Mouse (Mus musculus): ENCODE measurements at regions not wholly inside any gene's neighbourhood (a gene's known extent, or its start where the extent isn't known, plus 50 kb on each side); places are given as distances from the start of the nearest gene placed in this dataset.

GRCm38 (mm10) chr8:12137913-12138312 lies 140.7 kb upstream of the A230072I06Rik start:
- DNase-seq (ENCODE audit: low spot score) = no peak

DNA sequence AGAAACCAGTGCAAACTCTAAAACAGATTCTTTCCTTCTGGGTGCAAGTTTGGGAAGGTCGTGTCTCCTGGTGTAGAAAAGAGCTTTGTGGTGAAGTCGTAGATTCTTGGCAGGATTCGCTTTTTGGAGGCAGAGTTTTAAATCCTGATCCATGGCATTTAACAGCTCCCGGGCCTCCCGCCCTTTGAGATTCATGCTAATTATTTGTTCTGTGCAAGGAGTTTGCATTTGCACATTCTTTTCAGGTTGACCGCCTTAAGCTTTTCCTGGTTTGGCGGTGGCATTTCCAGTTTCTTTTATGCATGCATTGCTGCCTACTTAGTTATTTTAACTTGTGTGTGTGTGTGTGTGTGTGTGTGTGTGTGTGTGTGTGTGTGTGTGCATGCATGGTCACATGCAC lies 126.9 kb upstream of the A230072I06Rik start:
- no peak for DNase-seq (ENCODE audit: low spot score)

DNA sequence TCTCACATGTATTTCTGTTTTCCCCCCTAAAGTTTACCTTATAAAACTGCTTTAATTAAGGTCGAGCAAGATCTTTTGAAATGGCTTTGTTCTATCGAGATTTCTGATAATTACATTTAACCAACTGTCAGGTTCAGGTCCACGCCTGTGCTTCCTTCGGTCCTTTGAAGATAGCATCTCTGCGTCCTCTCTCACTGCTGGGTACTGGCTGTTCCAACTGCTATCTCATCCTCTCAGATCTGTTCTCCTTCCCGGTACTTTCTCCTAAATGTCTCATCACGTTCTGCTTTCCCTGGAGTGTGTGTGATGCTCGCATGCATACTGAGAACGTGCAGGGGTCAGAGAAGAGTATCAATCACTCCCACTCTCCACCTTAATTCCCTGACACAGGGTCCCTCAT lies 125.8 kb upstream of the A230072I06Rik start:
- no peak for DNase-seq (ENCODE audit: low spot score)

DNA sequence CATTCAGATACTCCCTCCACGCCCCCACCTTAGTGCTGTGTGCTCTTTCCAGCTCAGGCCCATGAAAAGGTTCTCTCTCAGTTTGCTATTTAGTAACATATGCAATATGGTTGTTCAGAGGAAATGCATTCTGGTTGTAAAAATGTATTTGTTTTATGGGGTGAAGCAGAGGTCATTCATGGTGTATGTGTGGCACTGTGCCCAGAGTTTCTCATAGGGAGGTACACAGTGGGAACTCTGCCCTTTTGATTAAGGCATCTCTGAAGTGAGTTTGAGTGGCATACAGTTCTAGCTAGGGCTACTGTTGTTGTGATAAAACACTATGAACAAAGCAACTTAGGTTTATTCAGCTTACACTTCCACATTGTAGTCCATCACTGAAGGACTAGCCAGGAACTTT lies 121.7 kb upstream of the A230072I06Rik start:
- DNase-seq (ENCODE audit: low spot score) = peak; percentile 16

DNA sequence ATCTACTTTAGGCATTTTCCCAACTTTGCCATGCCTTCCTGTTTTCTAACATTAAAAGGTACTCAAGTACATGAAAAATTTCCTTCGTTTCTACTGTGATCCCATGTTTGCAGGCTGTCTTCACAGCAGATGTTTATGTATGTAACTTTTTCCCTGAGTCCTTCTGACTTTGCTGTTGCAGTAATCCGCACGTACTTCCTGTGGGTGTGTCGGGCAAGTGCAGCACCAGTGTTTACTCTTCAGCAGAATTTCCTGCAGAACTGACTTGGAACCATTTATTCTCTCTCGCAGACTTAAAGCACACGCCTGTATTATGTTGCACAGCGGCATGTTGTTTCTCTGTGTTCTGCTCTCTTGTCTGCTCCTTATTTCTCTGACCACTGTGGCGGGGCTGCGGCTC lies 120.4 kb upstream of the A230072I06Rik start:
- no peak for DNase-seq (ENCODE audit: low spot score)

- no peak for DNase-seq (ENCODE audit: low spot score)
Measured at GRCm38 (mm10) chr8:12162921-12163705, 115.5 kb upstream of the A230072I06Rik start.

DNA sequence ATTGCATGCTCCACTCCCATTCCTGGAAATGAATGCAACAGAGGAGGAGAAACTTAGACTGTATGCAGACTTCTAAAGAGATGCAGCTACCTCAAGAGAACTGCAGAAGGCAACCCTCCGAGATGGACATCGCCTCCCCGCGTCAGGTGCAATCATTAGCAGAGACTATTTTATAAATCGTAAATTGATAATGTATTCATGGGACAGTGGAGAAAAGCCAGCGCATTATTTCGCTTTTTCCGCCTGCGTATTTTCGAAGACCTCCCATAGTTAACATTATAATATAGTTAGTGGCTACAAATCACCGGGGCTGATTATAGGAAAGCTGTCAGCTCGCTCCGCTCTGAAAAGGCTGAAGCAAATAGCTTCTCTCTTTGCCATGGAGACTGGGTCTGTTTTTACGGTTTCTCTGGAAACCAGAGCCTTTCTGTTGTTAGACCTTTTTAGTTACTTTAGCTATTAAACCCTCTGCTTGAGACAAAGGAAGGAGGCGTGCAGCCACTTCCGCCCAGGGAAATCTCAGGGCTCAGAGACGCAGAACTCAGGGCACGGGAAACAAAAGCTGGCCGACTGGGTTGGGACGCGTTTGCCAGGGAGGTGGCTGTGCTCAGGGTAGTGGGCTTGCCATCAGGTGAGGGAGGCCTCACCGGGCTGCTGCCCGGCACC lies 113.0 kb upstream of the A230072I06Rik start:
- DNase-seq (ENCODE audit: low spot score) = no peak

- no peak for DNase-seq (ENCODE audit: low spot score)
Measured at GRCm38 (mm10) chr8:12171788-12172187, 106.8 kb upstream of the A230072I06Rik start.

GRCm38 (mm10) chr8:12175496-12175895 lies 103.1 kb upstream of the A230072I06Rik start:
- DNase-seq (ENCODE audit: low spot score) = no peak

DNA sequence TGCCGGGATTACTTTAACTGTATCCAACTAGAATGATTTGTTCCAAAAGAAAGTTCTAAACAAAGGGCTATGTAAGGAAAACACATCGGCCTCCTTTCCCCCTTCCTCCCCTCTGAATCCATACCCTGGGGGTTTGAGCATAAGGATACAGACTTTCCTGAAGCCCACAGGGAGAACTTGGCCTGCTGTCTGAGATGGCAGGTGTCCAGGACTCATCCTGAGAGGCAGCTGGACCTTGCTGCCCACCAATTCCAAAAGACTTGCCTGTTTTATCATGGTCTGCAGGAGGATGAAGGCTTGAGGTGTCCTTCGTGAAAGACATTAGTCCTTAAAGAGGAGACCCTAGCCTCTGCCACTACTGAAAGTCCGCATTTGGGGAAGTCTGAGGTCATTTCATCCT lies 94.0 kb upstream of the A230072I06Rik start:
- DNase-seq (ENCODE audit: low spot score) = no peak

DNA sequence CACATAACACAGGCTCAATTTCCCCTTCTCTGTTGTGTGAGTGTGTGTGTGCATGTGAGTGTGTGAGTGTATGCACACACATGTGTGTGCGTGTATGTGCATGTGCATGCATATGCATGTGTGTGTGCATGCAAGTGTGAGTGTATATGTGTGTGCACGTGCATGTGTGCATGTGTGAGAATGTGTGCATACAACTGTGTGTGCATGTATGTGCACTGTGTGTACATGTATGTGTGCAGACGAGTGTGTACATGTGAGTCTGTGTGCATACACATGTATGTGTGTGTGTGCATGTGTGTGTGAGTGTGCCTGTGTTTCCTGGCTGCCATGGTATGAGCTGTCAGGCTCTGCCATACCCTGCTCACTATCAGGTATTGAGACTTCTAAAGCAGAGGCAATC lies 91.3 kb upstream of the A230072I06Rik start:
- no peak for DNase-seq (ENCODE audit: low spot score)

GRCm38 (mm10) chr8:12188451-12188850 lies 90.2 kb upstream of the A230072I06Rik start:
- DNase-seq (ENCODE audit: low spot score) = no peak

DNA sequence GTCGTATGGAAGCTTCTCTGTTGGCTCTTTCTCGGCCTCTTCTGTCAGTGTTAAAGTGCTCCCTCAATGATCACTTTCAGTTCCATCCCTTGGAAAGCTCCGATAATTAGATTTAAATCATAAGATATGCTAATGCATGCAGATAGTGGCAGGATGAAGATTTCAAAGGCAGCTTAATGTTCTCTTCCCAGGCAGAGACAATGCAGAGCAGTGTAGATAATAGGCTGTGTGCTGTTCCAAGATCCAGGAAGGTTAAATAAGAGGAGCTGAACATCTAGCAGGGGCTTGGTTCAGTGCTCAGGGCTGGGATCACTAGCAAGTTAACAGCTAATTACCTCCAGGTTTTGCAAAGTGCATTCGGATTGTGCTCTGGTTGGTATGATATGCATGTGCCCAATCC lies 89.7 kb upstream of the A230072I06Rik start:
- no peak for DNase-seq (ENCODE audit: low spot score)

GRCm38 (mm10) chr8:12192006-12192405 lies 86.6 kb upstream of the A230072I06Rik start:
- DNase-seq (ENCODE audit: low spot score) = no peak

DNA sequence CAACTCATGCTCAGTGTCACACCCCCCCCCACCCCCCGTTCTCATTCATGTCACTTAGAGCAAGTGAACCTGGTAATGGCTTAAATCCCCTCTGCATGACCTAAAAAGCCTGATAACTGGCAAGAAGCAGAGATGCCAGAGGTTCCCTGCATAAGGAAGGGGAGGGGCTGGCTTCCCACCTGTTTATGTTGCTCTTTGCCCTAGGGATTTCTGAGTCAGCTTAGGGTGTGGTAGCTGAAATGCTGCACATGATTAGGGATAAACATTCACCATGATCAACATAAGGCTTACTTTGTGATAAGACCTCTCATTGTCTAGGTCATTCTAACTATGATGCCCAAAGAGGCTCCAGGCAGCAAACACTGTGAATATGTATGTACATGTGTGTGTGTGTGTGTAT lies 72.7 kb upstream of the A230072I06Rik start:
- DNase-seq (ENCODE audit: low spot score) = no peak

GRCm38 (mm10) chr8:12207412-12207811 lies 71.2 kb upstream of the A230072I06Rik start:
- no peak for DNase-seq (ENCODE audit: low spot score)

- DNase-seq (ENCODE audit: low spot score) = no peak
Measured at GRCm38 (mm10) chr8:12213774-12214173, 64.8 kb upstream of the A230072I06Rik start.

DNA sequence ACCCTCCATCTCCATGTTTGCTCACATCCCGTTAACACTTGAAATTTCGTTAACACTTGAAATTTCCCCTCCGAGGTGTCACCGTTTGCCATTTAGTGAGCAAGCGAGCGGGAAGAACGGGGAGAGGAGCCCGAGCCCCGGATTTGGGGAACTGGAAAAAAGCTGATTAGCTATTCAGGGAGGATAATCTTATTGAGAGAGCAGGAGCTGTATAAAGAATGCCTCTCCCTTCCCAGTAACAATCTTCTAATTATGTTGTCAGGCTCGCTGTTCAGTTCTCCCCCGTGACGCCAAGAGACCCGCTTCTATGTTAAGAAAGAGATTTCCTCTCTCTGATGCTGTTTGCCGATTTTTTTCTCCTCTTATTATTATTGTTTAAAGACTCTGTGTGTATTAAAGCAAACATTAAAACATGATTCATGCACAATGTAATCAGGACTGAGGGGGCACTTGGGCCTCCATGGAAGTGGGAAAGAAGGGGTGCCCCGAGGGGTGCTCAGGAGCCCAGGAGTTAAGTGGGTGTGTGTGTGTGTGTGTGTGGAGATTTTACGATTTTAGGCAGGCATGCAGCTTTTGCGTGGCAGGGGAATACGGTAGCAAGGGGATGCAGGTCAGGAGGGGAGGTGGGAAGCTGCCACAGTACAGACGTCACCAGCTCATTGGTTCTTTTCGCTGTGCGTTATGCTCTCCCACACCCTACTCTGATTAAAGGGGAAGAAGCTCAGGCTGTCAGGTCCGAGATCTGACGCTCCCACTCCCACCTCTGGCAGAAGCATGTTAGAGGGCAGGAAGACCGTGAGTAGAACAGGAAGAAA lies 64.2 kb upstream of the A230072I06Rik start:
- no peak for DNase-seq (ENCODE audit: low spot score)

GRCm38 (mm10) chr8:12221506-12221905 lies 57.1 kb upstream of the A230072I06Rik start:
- DNase-seq (ENCODE audit: low spot score) = no peak

GRCm38 (mm10) chr8:12223376-12223775 lies 55.2 kb upstream of the A230072I06Rik start:
- DNase-seq (ENCODE audit: low spot score) = no peak
